In the genomic region with DNA sequence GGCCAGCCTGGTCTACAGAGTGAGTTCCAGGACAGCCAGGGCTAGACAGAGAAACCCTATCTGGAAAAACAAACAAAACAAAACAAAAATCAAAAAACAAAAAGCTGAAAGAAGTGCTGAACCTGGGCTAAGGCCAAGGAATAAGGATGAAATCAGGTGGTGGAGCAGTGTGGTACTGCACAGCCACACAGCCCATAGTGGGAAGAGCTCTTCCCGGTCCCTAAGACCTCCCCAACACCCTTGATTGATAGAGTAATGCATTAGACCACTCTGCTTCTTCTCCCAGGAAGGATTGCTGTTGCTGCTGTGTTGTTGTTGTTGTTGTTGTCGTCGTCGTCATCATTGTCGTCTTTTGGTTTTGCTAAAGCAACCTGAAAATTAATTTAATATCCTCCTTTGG, we compare ENCODE assay signal across 15 mouse cellular contexts.
"Had no signal": no experiment of that assay in that cellular context is flagged by ENCODE, and none has a peak within 500 bp of the region (broad histone marks: within the 10 kb centered on the region; RNA-seq: fewer than 3 reads in every experiment).

No protein-coding gene starts in this region.

- H3K4me2 ChIP-seq: intestine, embryonic 15.5 days; liver, embryonic 13.5 days; midbrain, embryonic 15.5 days; stomach, embryonic 15.5 days had no signal

- DNase-seq: kidney, adult 11 months; kidney, adult 9 months; kidney, postnatal 25 days; layer of hippocampus, postnatal 36 days; liver, embryonic 13.5 days; lung, adult 2 months; lung, postnatal 14 days; lung, postnatal 4 days; right cerebral cortex, postnatal 25 days; spleen, adult 18-20 months; thymus, postnatal 25 days had no signal

- H3K4me1 ChIP-seq: intestine, embryonic 15.5 days; liver, embryonic 13.5 days; midbrain, embryonic 15.5 days; stomach, embryonic 15.5 days had no signal

- ATAC-seq: intestine, embryonic 15.5 days; midbrain, embryonic 15.5 days had no signal

- H3K27ac ChIP-seq: intestine, embryonic 15.5 days; left cerebral cortex, adult 2 months; liver, embryonic 13.5 days; midbrain, embryonic 15.5 days; stomach, embryonic 15.5 days had no signal

- H3K27me3 ChIP-seq: intestine, embryonic 15.5 days; liver, embryonic 13.5 days; midbrain, embryonic 15.5 days; stomach, embryonic 15.5 days had no signal

- H3K9ac ChIP-seq: intestine, embryonic 15.5 days; liver, embryonic 13.5 days; midbrain, embryonic 15.5 days; stomach, embryonic 15.5 days had no signal

- H3K36me3 ChIP-seq: intestine, embryonic 15.5 days; liver, embryonic 13.5 days; midbrain, embryonic 15.5 days; stomach, embryonic 15.5 days had no signal

- H3K4me3 ChIP-seq: intestine, embryonic 15.5 days; left cerebral cortex, adult 2 months; liver, embryonic 13.5 days; midbrain, embryonic 15.5 days; stomach, embryonic 15.5 days had no signal

- H3K9me3 ChIP-seq: intestine, embryonic 15.5 days; liver, embryonic 13.5 days; midbrain, embryonic 15.5 days; stomach, embryonic 15.5 days had no signal
